Mouse (Mus musculus) heart, postnatal 4 days (tissue): Measurements from ENCODE around the gene Rpl23a. TPM values are rescaled to one million over a fixed set of nuclear protein-coding genes. Genes with fewer than 3 reads are reported as not detected.

Source experiments
- DNase-seq: peaks from one replicate; pipeline ENCODE4 v3.0.0; 2021
- total RNA-seq, 2 experiments: library from RNA; stranded (reverse); gene quantifications; 2 replicates each; pipeline ENCODE4 v1.2.3; 2021

Rpl23a gene
- 1,000 to 10,000 TPM; 1,082 to 1,148 TPM for total RNA-seq

- peak; percentile 79 for DNase-seq
These were observed at the start of gene Rpl23a for GRCm38 (mm10) chr11:78182961-78183844. Rpl23a (minus strand) TSS chr11:78183584.

GRCm38 (mm10) chr11:78231518-78231917 lies 48.1 kb upstream of the Rpl23a start:
- no peak for DNase-seq

GRCm38 (mm10) chr11:78223586-78223985 lies 40.2 kb upstream of the Rpl23a start:
- no peak for DNase-seq

- DNase-seq = no peak
These were observed 32.4 kb upstream of the Rpl23a start for GRCm38 (mm10) chr11:78215709-78216317.

GRCm38 (mm10) chr11:78213086-78213817 lies 29.9 kb upstream of the Rpl23a start:
- no peak for DNase-seq

GRCm38 (mm10) chr11:78211513-78211912 lies 28.1 kb upstream of the Rpl23a start:
- no peak for DNase-seq

GRCm38 (mm10) chr11:78210615-78211014 lies 27.2 kb upstream of the Rpl23a start:
- no peak for DNase-seq

GRCm38 (mm10) chr11:78209886-78210285 lies 26.5 kb upstream of the Rpl23a start:
- DNase-seq = no peak

- DNase-seq = no peak
These were observed 23.8 kb upstream of the Rpl23a start for GRCm38 (mm10) chr11:78207190-78207589.

GRCm38 (mm10) chr11:78205361-78206206 lies 22.2 kb upstream of the Rpl23a start:
- no peak for DNase-seq

GRCm38 (mm10) chr11:78204287-78204686 lies 20.9 kb upstream of the Rpl23a start:
- no peak for DNase-seq

- DNase-seq = no peak
These were observed 19.0 kb upstream of the Rpl23a start for GRCm38 (mm10) chr11:78202372-78202771.

GRCm38 (mm10) chr11:78195101-78195863 lies 11.9 kb upstream of the Rpl23a start:
- DNase-seq = no peak

- peak; percentile 81 for DNase-seq
These were observed 11.2 kb upstream of the Rpl23a start for GRCm38 (mm10) chr11:78194411-78195100.

- DNase-seq = no peak
These were observed 9.7 kb upstream of the Rpl23a start, which contains the start of gene Proca1 for GRCm38 (mm10) chr11:78193113-78193512. Proca1 (plus strand) TSS chr11:78193392.

- DNase-seq = no peak
These were observed 6.7 kb upstream of the Rpl23a start for GRCm38 (mm10) chr11:78190041-78190440.

- DNase-seq = peak; percentile 80
These were observed 6.1 kb upstream of the Rpl23a start for GRCm38 (mm10) chr11:78189234-78190040.

GRCm38 (mm10) chr11:78188331-78189233 lies 5.2 kb upstream of the Rpl23a start, which contains the start of gene Rab34:
Rab34 (plus strand) TSS chr11:78188430.
- peak; percentile 85 for DNase-seq
